In the genomic region with DNA sequence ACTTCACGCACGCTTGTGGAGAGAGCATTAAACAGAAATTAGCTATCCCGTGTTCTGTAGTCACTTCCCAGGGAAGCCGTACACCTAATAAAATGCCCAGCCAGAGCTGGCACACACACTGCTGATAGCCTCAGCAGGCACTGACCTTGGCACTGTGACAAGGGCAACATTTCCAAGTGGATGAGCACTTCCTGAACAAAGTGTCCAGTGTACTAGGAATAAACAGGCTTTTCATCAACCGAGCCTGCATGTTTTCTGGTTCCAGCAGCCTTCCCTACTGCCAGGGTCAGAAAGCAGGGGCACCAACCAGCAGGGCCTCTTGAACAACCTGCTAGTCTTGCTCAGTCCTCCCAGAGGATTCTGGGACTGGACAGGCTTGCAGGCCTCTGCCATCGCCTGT, we compare ENCODE assay signal across 9 mouse cellular contexts.
DNase-seq lines count a peak whose midpoint lies in the region; ATAC-seq and TF ChIP-seq lines count a peak whose summit lies in the region.
"Had no signal": no experiment of that assay in that cellular context is flagged by ENCODE, and none has a peak within 500 bp of the region (broad histone marks: within the 10 kb centered on the region; RNA-seq: fewer than 3 reads in every experiment).

No protein-coding gene starts in this region.

- intact Hi-C loops in heart, postnatal 36 days (cut with DNase I) = loop anchor here (5.0 kb wide), 1 partner anchor 185 kb away; a partner anchor contains a TSS

- no peak for TF ChIP-seq POLR2A in thymus, adult 2 months (IDR thresholded peaks at IDR 0.05; ENCODE audit: control insufficient read depth, extremely low read depth, insufficient read depth, low read length, poor library complexity)

- WGBS in hindbrain, embryonic 14.5 days = 55% methylated on average over 6 of the region's 6 CpGs
- 51% methylated on average over 6 of the region's 6 CpGs for WGBS in hindbrain, embryonic 12.5 days
- 96% methylated on average over 6 of the region's 6 CpGs for WGBS in thymus, adult 2 months

- peak; percentile 29 for DNase-seq in hindbrain, embryonic 14.5 days (ENCODE audit: low spot score)
- DNase-seq in adipocyte (ENCODE audit: low spot score) = peak; percentile 63
- DNase-seq in cerebellum, postnatal 25 days = peak; percentile 75 to 83
- DNase-seq in heart, postnatal 36 days = peak; percentile 50 to 66
- peak; percentile 81 to 91 for DNase-seq in lung, adult 18-20 months
- no peak for DNase-seq in yolk sac, embryonic 10.5 days (ENCODE audit: low spot score)
- no peak for DNase-seq in thymus, adult 2 months
- DNase-seq: liver, embryonic 13.5 days had no signal

- H3K36me3 ChIP-seq in hindbrain, embryonic 14.5 days (replicated peaks; ENCODE audit: control insufficient read depth, insufficient read depth) = no peaks in the 10 kb centered on the region
- no peaks in the 10 kb centered on the region for H3K36me3 ChIP-seq in hindbrain, embryonic 12.5 days
- no peaks in the 10 kb centered on the region for H3K36me3 ChIP-seq in thymus, adult 2 months (ENCODE audit: control insufficient read depth, insufficient read depth, low read length)
- H3K36me3 ChIP-seq: liver, embryonic 13.5 days had no signal

- H3K27me3 ChIP-seq in hindbrain, embryonic 14.5 days (ENCODE audit: control insufficient read depth, insufficient read depth, low read length) = no peaks in the 10 kb centered on the region
- no peaks in the 10 kb centered on the region for H3K27me3 ChIP-seq in hindbrain, embryonic 12.5 days
- no peaks in the 10 kb centered on the region for H3K27me3 ChIP-seq in thymus, adult 2 months (ENCODE audit: control insufficient read depth, insufficient read depth, low read length)
- H3K27me3 ChIP-seq: liver, embryonic 13.5 days had no signal

- H3K4me3 ChIP-seq in hindbrain, embryonic 14.5 days (replicated peaks; ENCODE audit: low read length) = no peak overlapping the region
- no peak overlapping the region for H3K4me3 ChIP-seq in hindbrain, embryonic 12.5 days
- no peak overlapping the region for H3K4me3 ChIP-seq in thymus, adult 2 months (ENCODE audit: control insufficient read depth, insufficient read depth, low read length)
- H3K4me3 ChIP-seq: liver, embryonic 13.5 days had no signal

- peaks cover 10% of the 10 kb centered on the region for H3K4me1 ChIP-seq in hindbrain, embryonic 14.5 days (replicated peaks; ENCODE audit: control insufficient read depth, insufficient read depth, low read length)
- peaks cover 20% of the 10 kb centered on the region for H3K4me1 ChIP-seq in hindbrain, embryonic 12.5 days
- H3K4me1 ChIP-seq in thymus, adult 2 months (replicated peaks; ENCODE audit: control insufficient read depth, insufficient read depth, low read length) = peaks cover 21% of the 10 kb centered on the region

- no peak overlapping the region for H3K4me2 ChIP-seq in hindbrain, embryonic 14.5 days (replicated peaks)
- H3K4me2 ChIP-seq in hindbrain, embryonic 12.5 days (replicated peaks) = no peak overlapping the region

- H3K27ac ChIP-seq in hindbrain, embryonic 14.5 days = no peak overlapping the region
- H3K27ac ChIP-seq in hindbrain, embryonic 12.5 days = no peak overlapping the region
- no peak overlapping the region for H3K27ac ChIP-seq in thymus, adult 2 months (ENCODE audit: control insufficient read depth, insufficient read depth, low read length)
- H3K27ac ChIP-seq: liver, embryonic 13.5 days had no signal

- no peak for TF ChIP-seq CTCF in thymus, adult 2 months (IDR thresholded peaks at IDR 0.05; ENCODE audit: borderline replicate concordance, control insufficient read depth, extremely low read depth, insufficient read depth, low read length, poor library complexity)

- no peaks in the 10 kb centered on the region for H3K9me3 ChIP-seq in hindbrain, embryonic 14.5 days (ENCODE audit: control insufficient read depth, low read length)
- H3K9me3 ChIP-seq in hindbrain, embryonic 12.5 days (replicated peaks) = no peaks in the 10 kb centered on the region
- H3K9me3 ChIP-seq: liver, embryonic 13.5 days had no signal

- 0 out of 2 replicates have a peak, but pooled peaks have one; percentile 37 for ATAC-seq in hindbrain, embryonic 14.5 days (ENCODE audit: low FRiP score)
- ATAC-seq in hindbrain, embryonic 12.5 days (ENCODE audit: low FRiP score) = no peak

- no peak overlapping the region for H3K9ac ChIP-seq in hindbrain, embryonic 14.5 days
- H3K9ac ChIP-seq in hindbrain, embryonic 12.5 days = no peak overlapping the region
- H3K9ac ChIP-seq: liver, embryonic 13.5 days had no signal

Comparison
In these comparisons a context has a peak if more than half of its experiments do, and no peak if none do; other contexts are left out.
1. DNase-seq: peak in hindbrain, embryonic 14.5 days (single experiment), adipocyte (single experiment), cerebellum, postnatal 25 days (2 of 2), heart, postnatal 36 days (2 of 2) and lung, adult 18-20 months (2 of 2); none in yolk sac, embryonic 10.5 days (single experiment) and thymus, adult 2 months (single experiment).